Mouse (Mus musculus) duodenum, adult 2 months (tissue): ENCODE data around the gene Myo3b. TPM values are rescaled to one million over a fixed set of nuclear protein-coding genes. Genes with fewer than 3 reads are reported as not detected.

Experiments
- polyA plus RNA-seq: library from polyadenylated mRNA; depleted of rRNA; stranded (reverse); fragments of >200 nt; gene quantifications from 2 replicates; pipeline ENCODE4 v1.2.3, GENCODE M21; 2012; ENCODE audit warnings: low replicate concordance; rRNA removed

Gene Myo3b
- polyA plus RNA-seq = 0.04 TPM in 1 of 2 replicates, not detected in the other

GRCm38 (mm10) chr2:70038752-70039151 lies at the start of gene Myo3b:
Gene Myo3b, plus strand, starts transcription at chr2:70039126.

Other genes with a start within 250 kb of the Myo3b start
- gene Ccdc173, start 249.6 kb upstream of the Myo3b start, polyA plus RNA-seq = 0.12 TPM in 1 of 2 replicates, not detected in the other
- gene Phospho2, start 249.5 kb upstream of the Myo3b start, polyA plus RNA-seq = 66.0 and 86.7 TPM in 2 replicates
- gene Klhl23, start 217.2 kb upstream of the Myo3b start, polyA plus RNA-seq = 1.1 and 2.9 TPM in 2 replicates
- 0.16 TPM in 1 of 2 replicates, not detected in the other for gene Ssb, start 177.6 kb upstream of the Myo3b start, polyA plus RNA-seq
- gene Mettl5, start 153.5 kb upstream of the Myo3b start, polyA plus RNA-seq = 4.6 and 14.0 TPM in 2 replicates
- gene Ubr3, start 141.9 kb upstream of the Myo3b start, polyA plus RNA-seq = 4.9 and 5.3 TPM in 2 replicates